Mouse (Mus musculus): ENCODE results near the gene Dyx1c1. TPM values are rescaled to one million over a fixed set of nuclear protein-coding genes. Genes with fewer than 3 reads are reported as not detected.

The Dyx1c1 gene
- polyA plus RNA-seq, 1 experiment from 2014 or later, result 2.7 TPM

GRCm38 (mm10) chr9:72975242-72975641 is 16.7 kb downstream of the Dyx1c1 start:
- WGBS, result 98% methylated on average over 1 of the region's 1 CpGs

GRCm38 (mm10) chr9:72983066-72983465 is 24.5 kb downstream of the Dyx1c1 start:
- no peak overlapping the region for H3K4me3 ChIP-seq
- no peaks in the 10 kb centered on the region for H3K36me3 ChIP-seq
- H3K4me2 ChIP-seq, result no peak overlapping the region
- no peak overlapping the region for H3K27ac ChIP-seq (replicated peaks)
- H3K4me1 ChIP-seq (replicated peaks), result peaks cover 23% of the 10 kb centered on the region
- no peak overlapping the region for H3K9ac ChIP-seq
- no peaks in the 10 kb centered on the region for H3K27me3 ChIP-seq
- H3K9me3 ChIP-seq, result no peaks in the 10 kb centered on the region
- ATAC-seq (ENCODE audit: low FRiP score, low read depth), result no peak
- WGBS, result 76% methylated on average over 2 of the region's 2 CpGs

More at GRCm38 (mm10) chr9:72975242-72975641, 16.7 kb downstream of the Dyx1c1 start:
- Histone ChIP-seq H3K4me3 (no peak overlapping the region), H3K36me3 (no peaks in the 10 kb centered on the region), H3K27ac (replicated peaks) (no peak overlapping the region), H3K4me2 (no peak overlapping the region), H3K4me1 (replicated peaks) (no peaks in the 10 kb centered on the region), H3K27me3 (no peaks in the 10 kb centered on the region), H3K9ac (no peak overlapping the region), H3K9me3 (no peaks in the 10 kb centered on the region)
- no peak for ATAC-seq (ENCODE audit: low FRiP score, low read depth)

DNA sequence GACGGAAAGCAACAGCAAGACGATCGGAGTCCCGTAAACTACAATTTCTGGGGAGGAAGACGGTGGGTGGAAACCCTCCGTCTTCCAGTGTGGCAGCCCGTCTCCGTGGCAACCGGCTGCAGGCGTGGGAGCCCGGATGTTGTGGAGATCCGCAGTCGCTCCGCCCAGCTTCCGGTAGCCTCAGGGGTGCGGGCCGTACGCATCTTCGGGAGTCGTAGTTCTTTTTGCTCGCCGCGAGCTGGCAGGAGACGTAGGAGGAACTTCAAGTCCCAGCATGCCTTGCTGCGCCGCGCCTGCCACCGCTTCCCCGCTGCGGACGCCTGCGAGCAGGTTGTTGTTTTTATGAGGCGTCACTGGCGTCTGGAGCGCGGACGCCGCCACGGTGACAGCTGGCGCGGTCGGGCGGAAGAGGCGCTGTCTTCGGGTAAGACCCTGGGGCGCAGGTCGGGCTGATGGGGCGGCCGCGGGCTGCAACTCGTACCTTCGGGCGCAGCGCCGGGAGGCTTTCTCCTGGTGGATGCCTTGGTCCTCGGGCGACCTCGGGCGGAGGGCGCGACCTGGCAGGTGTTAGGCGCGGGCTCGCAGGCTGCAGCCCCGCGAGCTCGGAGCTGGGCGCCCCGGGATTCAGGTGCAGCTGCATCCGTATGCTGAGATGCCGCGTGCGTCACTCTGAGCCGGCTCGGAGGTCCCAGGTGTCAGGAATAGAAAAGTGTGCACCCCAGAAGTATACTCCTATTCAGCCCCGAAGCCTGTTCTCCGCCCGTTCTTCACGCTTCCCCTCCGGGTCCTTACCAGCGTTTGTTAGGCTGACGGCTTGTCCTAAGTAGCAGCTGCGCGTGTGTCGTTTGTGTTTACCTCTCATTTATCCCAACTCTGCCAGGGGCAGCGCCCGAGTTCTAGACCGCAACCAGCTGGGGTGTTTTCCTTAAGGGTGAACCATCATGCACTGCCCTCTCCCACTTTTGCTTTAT is 26.9 kb downstream of the Dyx1c1 start, which contains the start of the genes Ccpg1os and Ccpg1:
Ccpg1os (minus strand) TSS at position 133 of the 971 bp plus-strand sequence.
Ccpg1 (plus strand) TSS at position 180 of the 971 bp plus-strand sequence.
- peaks cover 23% of the 10 kb centered on the region for H3K4me1 ChIP-seq (replicated peaks)
- no peaks in the 10 kb centered on the region for H3K27me3 ChIP-seq
- under 1% methylated on average over 82 of the region's 88 CpGs for WGBS
- H3K4me2 ChIP-seq, result peak within 1 kb of the TSS; percentile 81
- H3K4me3 ChIP-seq, result peak within 1 kb of the TSS; percentile 82
- no peaks in the 10 kb centered on the region for H3K9me3 ChIP-seq
- no peaks in the 10 kb centered on the region for H3K36me3 ChIP-seq
- peak within 1 kb of the TSS; percentile 83 for H3K9ac ChIP-seq
- peak; percentile 99 for ATAC-seq (ENCODE audit: low FRiP score, low read depth)
- peak within 1 kb of the TSS; percentile 90 for H3K27ac ChIP-seq (replicated peaks)

GRCm38 (mm10) chr9:72987703-72988102 is 29.1 kb downstream of the Dyx1c1 start:
- WGBS, result 73% methylated on average over 3 of the region's 3 CpGs
- Histone ChIP-seq H3K9me3 (no peaks in the 10 kb centered on the region), H3K36me3 (no peaks in the 10 kb centered on the region), H3K4me1 (replicated peaks) (peaks cover 23% of the 10 kb centered on the region), H3K27ac (replicated peaks) (no peak overlapping the region), H3K4me3 (no peak overlapping the region), H3K9ac (no peak overlapping the region), H3K27me3 (no peaks in the 10 kb centered on the region), H3K4me2 (no peak overlapping the region)
- ATAC-seq (ENCODE audit: low FRiP score, low read depth), result no peak

DNA sequence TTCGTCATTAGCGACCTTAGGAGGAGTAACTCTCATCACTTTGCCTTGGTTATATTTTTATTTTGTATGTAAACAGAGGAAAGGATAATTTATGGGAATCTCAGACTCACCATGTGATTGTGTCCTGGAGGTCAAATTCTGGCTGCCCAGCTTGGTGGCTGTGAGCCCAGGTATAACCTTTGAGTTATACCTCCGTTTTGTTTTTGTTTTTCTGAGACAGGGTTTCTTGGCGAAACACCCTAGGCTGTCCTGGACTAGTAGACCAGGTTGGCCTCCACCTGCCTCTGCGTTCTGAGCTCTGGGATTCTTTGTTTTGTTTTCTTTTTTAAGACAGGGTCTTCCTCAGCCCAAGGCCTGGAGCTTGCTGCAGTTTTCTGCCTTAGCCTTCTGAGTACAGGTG is 30.1 kb downstream of the Dyx1c1 start:
- Histone ChIP-seq H3K27me3 (no peaks in the 10 kb centered on the region), H3K4me2 (no peak overlapping the region), H3K9ac (no peak overlapping the region), H3K9me3 (no peaks in the 10 kb centered on the region), H3K4me3 (no peak overlapping the region), H3K27ac (replicated peaks) (no peak overlapping the region), H3K36me3 (no peaks in the 10 kb centered on the region), H3K4me1 (replicated peaks) (peaks cover 23% of the 10 kb centered on the region)
- ATAC-seq (ENCODE audit: low FRiP score, low read depth), result no peak
- 90% methylated on average over 5 of the region's 5 CpGs for WGBS

GRCm38 (mm10) chr9:72991420-72991819 is 32.8 kb downstream of the Dyx1c1 start:
- Histone ChIP-seq H3K4me1 (replicated peaks) (peaks cover 10% of the 10 kb centered on the region), H3K9me3 (no peaks in the 10 kb centered on the region), H3K4me2 (no peak overlapping the region), H3K9ac (no peak overlapping the region), H3K27me3 (no peaks in the 10 kb centered on the region), H3K4me3 (no peak overlapping the region), H3K27ac (replicated peaks) (no peak overlapping the region), H3K36me3 (no peaks in the 10 kb centered on the region)
- 94% methylated on average over 2 of the region's 2 CpGs for WGBS
- ATAC-seq (ENCODE audit: low FRiP score, low read depth), result no peak

DNA sequence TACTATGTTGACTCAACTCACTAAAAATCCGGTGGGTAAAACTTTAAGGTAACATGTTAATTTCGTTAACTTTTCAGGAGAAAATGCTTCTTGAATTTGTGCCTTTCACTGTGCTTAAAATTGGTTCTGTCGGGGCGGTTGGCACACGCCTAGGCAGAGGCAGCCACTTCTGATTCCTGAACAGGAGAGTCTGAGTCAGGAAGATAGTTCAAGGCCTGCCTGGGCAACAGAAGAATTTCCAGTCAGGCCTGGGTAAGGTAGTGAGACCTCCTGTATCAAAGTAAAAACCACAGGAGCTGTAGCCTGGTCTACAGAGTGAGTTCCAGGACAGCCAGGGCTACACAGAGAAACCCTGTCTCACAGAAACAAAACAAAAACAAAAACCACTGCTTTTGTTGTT is 34.0 kb downstream of the Dyx1c1 start:
- H3K27ac ChIP-seq (replicated peaks), result no peak overlapping the region
- 89% methylated on average over 5 of the region's 5 CpGs for WGBS
- no peaks in the 10 kb centered on the region for H3K36me3 ChIP-seq
- no peaks in the 10 kb centered on the region for H3K9me3 ChIP-seq
- ATAC-seq (ENCODE audit: low FRiP score, low read depth), result no peak
- H3K4me1 ChIP-seq (replicated peaks), result no peaks in the 10 kb centered on the region
- H3K4me2 ChIP-seq, result no peak overlapping the region
- no peak overlapping the region for H3K9ac ChIP-seq
- no peak overlapping the region for H3K4me3 ChIP-seq
- H3K27me3 ChIP-seq, result no peaks in the 10 kb centered on the region

GRCm38 (mm10) chr9:72996167-72996566 is 37.6 kb downstream of the Dyx1c1 start:
- Histone ChIP-seq H3K36me3 (0 out of 2 replicates have a peak, but pooled peaks cover 3% of the 10 kb centered on the region), H3K4me3 (no peak overlapping the region), H3K9ac (no peak overlapping the region), H3K4me2 (no peak overlapping the region), H3K27ac (replicated peaks) (no peak overlapping the region), H3K9me3 (no peaks in the 10 kb centered on the region), H3K4me1 (replicated peaks) (no peaks in the 10 kb centered on the region), H3K27me3 (no peaks in the 10 kb centered on the region)
- ATAC-seq (ENCODE audit: low FRiP score, low read depth), result no peak

DNA sequence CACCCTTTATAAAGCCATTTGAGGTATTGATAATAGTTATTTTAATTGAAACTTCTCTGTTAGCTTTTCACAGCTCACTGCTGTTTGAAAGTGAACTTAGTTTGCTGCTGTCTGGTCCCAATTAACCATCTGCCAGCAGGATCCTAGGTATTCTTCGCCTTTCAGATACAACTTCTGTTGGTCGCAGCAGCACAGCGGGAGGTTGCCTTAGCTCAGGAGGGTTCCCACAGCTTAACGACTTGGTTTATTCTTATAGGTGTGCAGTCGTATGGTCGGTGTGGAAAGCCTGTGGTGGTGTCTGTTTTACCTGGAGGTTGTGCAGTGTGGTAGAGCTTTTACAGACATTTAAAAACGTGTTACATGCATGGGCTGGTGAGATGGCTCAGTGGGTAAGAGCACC is 38.2 kb downstream of the Dyx1c1 start:
- no peak overlapping the region for H3K4me3 ChIP-seq
- H3K36me3 ChIP-seq, result 0 out of 2 replicates have a peak, but pooled peaks cover 3% of the 10 kb centered on the region
- H3K9ac ChIP-seq, result no peak overlapping the region
- H3K4me2 ChIP-seq, result no peak overlapping the region
- 59% methylated on average over 7 of the region's 7 CpGs for WGBS
- no peak overlapping the region for H3K27ac ChIP-seq (replicated peaks)
- H3K9me3 ChIP-seq, result no peaks in the 10 kb centered on the region
- no peaks in the 10 kb centered on the region for H3K27me3 ChIP-seq
- no peak for ATAC-seq (ENCODE audit: low FRiP score, low read depth)
- no peaks in the 10 kb centered on the region for H3K4me1 ChIP-seq (replicated peaks)

DNA sequence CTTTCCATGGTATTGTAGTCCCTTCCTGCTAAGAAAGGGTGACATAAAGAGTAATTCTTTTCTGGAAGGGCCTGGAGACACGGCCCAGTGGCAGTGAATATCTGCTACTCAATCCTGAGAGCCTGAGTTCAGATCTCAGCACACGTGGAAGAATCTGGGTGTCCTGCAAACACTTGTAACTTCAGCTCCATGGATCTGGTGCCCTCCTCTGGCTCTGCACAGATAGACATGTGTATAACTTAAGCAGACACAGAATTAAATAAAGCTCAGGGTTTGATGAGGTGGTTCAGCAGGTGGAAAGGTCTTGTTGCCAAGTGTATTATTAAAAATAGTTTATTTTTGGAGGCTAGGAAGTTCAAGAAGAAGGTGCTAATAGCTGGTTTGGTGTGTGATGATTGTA is 41.9 kb downstream of the Dyx1c1 start:
- 79% methylated on average over 2 of the region's 2 CpGs for WGBS
- no peak overlapping the region for H3K9ac ChIP-seq
- H3K4me2 ChIP-seq, result no peak overlapping the region
- peaks cover 10% of the 10 kb centered on the region for H3K36me3 ChIP-seq
- no peak for ATAC-seq (ENCODE audit: low FRiP score, low read depth)
- H3K9me3 ChIP-seq, result no peaks in the 10 kb centered on the region
- H3K4me3 ChIP-seq, result no peak overlapping the region
- H3K27ac ChIP-seq (replicated peaks), result no peak overlapping the region
- H3K4me1 ChIP-seq (replicated peaks), result no peaks in the 10 kb centered on the region
- H3K27me3 ChIP-seq, result no peaks in the 10 kb centered on the region

GRCm38 (mm10) chr9:73001314-73002011 is 42.9 kb downstream of the Dyx1c1 start:
- Histone ChIP-seq H3K9me3 (no peaks in the 10 kb centered on the region), H3K4me1 (replicated peaks) (no peaks in the 10 kb centered on the region), H3K4me2 (no peak overlapping the region), H3K36me3 (peaks cover 18% of the 10 kb centered on the region), H3K27ac (replicated peaks) (no peak overlapping the region), H3K9ac (no peak overlapping the region), H3K4me3 (no peak overlapping the region), H3K27me3 (no peaks in the 10 kb centered on the region)
- ATAC-seq (ENCODE audit: low FRiP score, low read depth), result no peak
- 91% methylated on average over 13 of the region's 13 CpGs for WGBS

DNA sequence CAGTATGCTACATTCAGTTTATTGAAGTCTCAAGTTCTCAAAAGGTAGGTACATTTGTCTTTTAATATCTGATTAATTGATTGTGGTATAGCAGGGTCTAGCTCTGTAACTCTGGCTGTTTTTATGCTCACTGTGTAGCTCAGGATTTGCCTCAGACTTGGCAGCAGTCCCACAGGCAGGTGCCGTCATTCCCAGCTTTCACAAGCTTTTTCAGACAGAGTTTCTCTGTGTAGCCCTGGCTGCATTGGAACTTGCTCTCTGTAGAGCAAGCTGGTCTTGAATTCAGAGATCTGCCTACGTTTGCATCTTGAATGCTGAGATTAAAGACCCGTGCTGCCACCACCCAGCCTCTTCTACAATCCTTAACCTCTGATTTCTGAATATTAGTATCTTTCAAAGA is 43.6 kb downstream of the Dyx1c1 start:
- H3K9ac ChIP-seq, result no peak overlapping the region
- no peaks in the 10 kb centered on the region for H3K27me3 ChIP-seq
- H3K27ac ChIP-seq (replicated peaks), result no peak overlapping the region
- no peak overlapping the region for H3K4me2 ChIP-seq
- no peaks in the 10 kb centered on the region for H3K9me3 ChIP-seq
- peaks cover 22% of the 10 kb centered on the region for H3K36me3 ChIP-seq
- no peaks in the 10 kb centered on the region for H3K4me1 ChIP-seq (replicated peaks)
- H3K4me3 ChIP-seq, result no peak overlapping the region
- ATAC-seq (ENCODE audit: low FRiP score, low read depth), result no peak
- WGBS, result 76% methylated on average over 3 of the region's 3 CpGs

Measured in hindbrain, embryonic 15.5 days (tissue).